Comparison of ENCODE assay signal across 16 mouse cellular contexts in the genomic region with DNA sequence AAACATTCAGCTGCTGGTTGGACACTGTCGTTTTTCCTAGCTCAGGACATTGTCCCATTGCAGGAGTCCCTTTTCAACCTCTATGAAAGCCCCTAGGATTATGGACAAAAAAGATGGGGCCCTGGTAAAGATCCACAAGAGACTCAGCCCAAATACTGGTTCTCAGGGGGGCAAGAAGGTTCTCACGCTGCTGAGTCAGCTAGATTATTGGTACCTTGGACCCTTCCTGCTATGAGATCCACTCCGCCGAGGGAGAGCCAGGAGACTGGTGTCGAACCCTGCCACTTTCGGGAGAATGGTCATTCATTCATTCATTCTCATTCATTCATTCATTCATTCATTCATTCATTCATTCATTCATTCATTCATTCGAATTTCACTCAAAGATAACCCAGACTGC. TPM values are rescaled to one million over a fixed set of nuclear protein-coding genes. Genes with fewer than 3 reads are reported as not detected.
"Had no signal": no experiment of that assay in that cellular context is flagged by ENCODE, and none has a peak within 500 bp of the region (broad histone marks: within the 10 kb centered on the region; RNA-seq: fewer than 3 reads in every experiment).

No protein-coding gene starts in this region.

- H3K4me3 ChIP-seq: neural tube, embryonic 13.5 days; neural tube, embryonic 15.5 days; stomach, embryonic 15.5 days had no signal

- H3K9ac ChIP-seq: neural tube, embryonic 13.5 days; neural tube, embryonic 15.5 days; stomach, embryonic 15.5 days had no signal

- DNase-seq: retina, postnatal 1 day; right cerebral cortex, adult 18-20 months; right cerebral cortex, postnatal 14 days; right cerebral cortex, postnatal 25 days; right cerebral cortex, postnatal 4 days; spleen, adult 18-20 months; thymus, adult 18-20 months; thymus, adult 2 months; thymus, postnatal 14 days; thymus, postnatal 25 days; thymus, postnatal 36 days; thymus, postnatal 4 days had no signal

- H3K27me3 ChIP-seq: neural tube, embryonic 13.5 days; neural tube, embryonic 15.5 days; stomach, embryonic 15.5 days had no signal

- H3K9me3 ChIP-seq: neural tube, embryonic 13.5 days; neural tube, embryonic 15.5 days; stomach, embryonic 15.5 days had no signal

- H3K4me2 ChIP-seq: neural tube, embryonic 13.5 days; neural tube, embryonic 15.5 days; stomach, embryonic 15.5 days had no signal

- H3K27ac ChIP-seq: neural tube, embryonic 13.5 days; neural tube, embryonic 15.5 days; stomach, embryonic 15.5 days; stomach, postnatal 0 days had no signal

RNA-seq across cellular contexts. Expression of gene Tlr9, which starts 5.4 kb away (rescaled TPM):
- polyA plus RNA-seq: neural tube, embryonic 13.5 days; neural tube, embryonic 15.5 days had no signal
